Mouse (Mus musculus): ENCODE results near the gene Grid1. TPM values are rescaled to one million over a fixed set of nuclear protein-coding genes. Genes with fewer than 3 reads are reported as not detected.

The Grid1 gene
- polyA plus RNA-seq, 2 experiments, result 0.04 TPM; not detected in 1

- Histone ChIP-seq H3K4me3 (ENCODE audit: insufficient read depth in 1 of 2, low read depth in 2 of 2, low read length in 2 of 2) (no peak overlapping the region), H3K9me3 (ENCODE audit: control insufficient read depth, low read length) (no peaks in the 10 kb centered on the region), H3K4me1 (replicated peaks; ENCODE audit: control insufficient read depth in 2 of 2, insufficient read depth in 2 of 2, low read length in 1 of 2) (no peaks in the 10 kb centered on the region), H3K27ac (no peak overlapping the region), H3K9ac (replicated peaks) (no peak overlapping the region), H3K36me3 (replicated peaks; ENCODE audit: control insufficient read depth, insufficient read depth, low read depth) (no peaks in the 10 kb centered on the region), H3K27me3 (ENCODE audit: control insufficient read depth, insufficient read depth, low read length) (no peaks in the 10 kb centered on the region), H3K4me2 (ENCODE audit: low read depth) (no peak overlapping the region)
- ATAC-seq (ENCODE audit: insufficient read depth) (no peak), DNase-seq (ENCODE audit: low read depth in 3 of 3, low spot score in 3 of 3) (no peak)
- TF ChIP-seq CTCF (IDR thresholded peaks at IDR 0.05; ENCODE audit: low read depth) (no peak), EP300 (IDR thresholded peaks at IDR 0.05; ENCODE audit: low read depth) (no peak)
- WGBS (ENCODE audit: insufficient replicate concordance), result 44% methylated on average over 5 of the region's 5 CpGs
Observed at GRCm38 (mm10) chr14:34925021-34925420, 105.1 kb downstream of the Grid1 start.

GRCm38 (mm10) chr14:34930040-34930719 is 110.3 kb downstream of the Grid1 start:
- Histone ChIP-seq H3K4me1 (replicated peaks; ENCODE audit: control insufficient read depth in 2 of 2, insufficient read depth in 2 of 2, low read length in 1 of 2) (no peaks in the 10 kb centered on the region), H3K9me3 (ENCODE audit: control insufficient read depth, low read length) (no peaks in the 10 kb centered on the region), H3K9ac (replicated peaks) (no peak overlapping the region), H3K36me3 (replicated peaks; ENCODE audit: control insufficient read depth, insufficient read depth, low read depth) (no peaks in the 10 kb centered on the region), H3K27ac (no peak overlapping the region), H3K4me2 (ENCODE audit: low read depth) (no peak overlapping the region), H3K4me3 (ENCODE audit: insufficient read depth in 1 of 2, low read depth in 2 of 2, low read length in 2 of 2) (no peak overlapping the region), H3K27me3 (ENCODE audit: control insufficient read depth, insufficient read depth, low read length) (no peaks in the 10 kb centered on the region)
- ATAC-seq (ENCODE audit: insufficient read depth) (no peak), DNase-seq (ENCODE audit: low read depth in 3 of 3, low spot score in 3 of 3) (no peak)
- TF ChIP-seq CTCF (IDR thresholded peaks at IDR 0.05; ENCODE audit: low read depth), result no peak
- no peak for TF ChIP-seq EP300 (IDR thresholded peaks at IDR 0.05; ENCODE audit: low read depth)
- 55% methylated on average over 8 of the region's 8 CpGs for WGBS (ENCODE audit: insufficient replicate concordance)

GRCm38 (mm10) chr14:34933197-34933596 is 113.3 kb downstream of the Grid1 start:
- ATAC-seq (ENCODE audit: insufficient read depth), result no peak
- H3K9me3 ChIP-seq (ENCODE audit: control insufficient read depth, low read length), result no peaks in the 10 kb centered on the region
- H3K36me3 ChIP-seq (replicated peaks; ENCODE audit: control insufficient read depth, insufficient read depth, low read depth), result no peaks in the 10 kb centered on the region
- TF ChIP-seq CTCF (IDR thresholded peaks at IDR 0.05; ENCODE audit: low read depth) (no peak), EP300 (IDR thresholded peaks at IDR 0.05; ENCODE audit: low read depth) (no peak)
- no peak overlapping the region for H3K4me3 ChIP-seq (ENCODE audit: insufficient read depth in 1 of 2, low read depth in 2 of 2, low read length in 2 of 2)
- H3K27ac ChIP-seq, result no peak overlapping the region
- no peak overlapping the region for H3K4me2 ChIP-seq (ENCODE audit: low read depth)
- DNase-seq (ENCODE audit: low read depth in 3 of 3, low spot score in 3 of 3), result no peak
- H3K9ac ChIP-seq (replicated peaks), result no peak overlapping the region
- no peaks in the 10 kb centered on the region for H3K27me3 ChIP-seq (ENCODE audit: control insufficient read depth, insufficient read depth, low read length)
- no peaks in the 10 kb centered on the region for H3K4me1 ChIP-seq (replicated peaks; ENCODE audit: control insufficient read depth in 2 of 2, insufficient read depth in 2 of 2, low read length in 1 of 2)
- 35% methylated on average over 4 of the region's 4 CpGs for WGBS (ENCODE audit: insufficient replicate concordance)

- Histone ChIP-seq H3K4me1 (replicated peaks; ENCODE audit: control insufficient read depth in 2 of 2, insufficient read depth in 2 of 2, low read length in 1 of 2) (no peaks in the 10 kb centered on the region), H3K9ac (replicated peaks) (no peak overlapping the region), H3K36me3 (replicated peaks; ENCODE audit: control insufficient read depth, insufficient read depth, low read depth) (no peaks in the 10 kb centered on the region), H3K27ac (no peak overlapping the region), H3K4me2 (ENCODE audit: low read depth) (no peak overlapping the region), H3K9me3 (ENCODE audit: control insufficient read depth, low read length) (no peaks in the 10 kb centered on the region), H3K4me3 (ENCODE audit: insufficient read depth in 1 of 2, low read depth in 2 of 2, low read length in 2 of 2) (no peak overlapping the region), H3K27me3 (ENCODE audit: control insufficient read depth, insufficient read depth, low read length) (no peaks in the 10 kb centered on the region)
- TF ChIP-seq EP300 (IDR thresholded peaks at IDR 0.05; ENCODE audit: low read depth), result no peak
- TF ChIP-seq CTCF (IDR thresholded peaks at IDR 0.05; ENCODE audit: low read depth), result no peak
- ATAC-seq (ENCODE audit: insufficient read depth) (no peak), DNase-seq (ENCODE audit: low read depth in 3 of 3, low spot score in 3 of 3) (no peak)
- WGBS (ENCODE audit: insufficient replicate concordance), result 34% methylated on average over 13 of the region's 13 CpGs
Observed at GRCm38 (mm10) chr14:34936192-34936770, 116.4 kb downstream of the Grid1 start.

GRCm38 (mm10) chr14:34944390-34944979 is 124.6 kb downstream of the Grid1 start:
- no peak overlapping the region for H3K4me2 ChIP-seq (ENCODE audit: low read depth)
- TF ChIP-seq CTCF (IDR thresholded peaks at IDR 0.05; ENCODE audit: low read depth) (no peak), EP300 (IDR thresholded peaks at IDR 0.05; ENCODE audit: low read depth) (no peak)
- H3K4me3 ChIP-seq (ENCODE audit: insufficient read depth in 1 of 2, low read depth in 2 of 2, low read length in 2 of 2), result no peak overlapping the region
- WGBS (ENCODE audit: insufficient replicate concordance), result 75% methylated on average over 14 of the region's 14 CpGs
- H3K4me1 ChIP-seq (replicated peaks; ENCODE audit: control insufficient read depth in 2 of 2, insufficient read depth in 2 of 2, low read length in 1 of 2), result no peaks in the 10 kb centered on the region
- DNase-seq (ENCODE audit: low read depth in 3 of 3, low spot score in 3 of 3) (no peak), ATAC-seq (ENCODE audit: insufficient read depth) (no peak)
- no peaks in the 10 kb centered on the region for H3K9me3 ChIP-seq (ENCODE audit: control insufficient read depth, low read length)
- H3K27me3 ChIP-seq (ENCODE audit: control insufficient read depth, insufficient read depth, low read length), result no peaks in the 10 kb centered on the region
- H3K9ac ChIP-seq (replicated peaks), result no peak overlapping the region
- H3K36me3 ChIP-seq (replicated peaks; ENCODE audit: control insufficient read depth, insufficient read depth, low read depth), result no peaks in the 10 kb centered on the region
- no peak overlapping the region for H3K27ac ChIP-seq
